Mouse (Mus musculus): ENCODE measurements around the gene Efnb2. TPM values are rescaled to one million over a fixed set of nuclear protein-coding genes. Genes with fewer than 3 reads are reported as not detected.

Gene Efnb2
- polyA plus RNA-seq, 1 experiment from 2014 or later: 14.7 TPM

DNA sequence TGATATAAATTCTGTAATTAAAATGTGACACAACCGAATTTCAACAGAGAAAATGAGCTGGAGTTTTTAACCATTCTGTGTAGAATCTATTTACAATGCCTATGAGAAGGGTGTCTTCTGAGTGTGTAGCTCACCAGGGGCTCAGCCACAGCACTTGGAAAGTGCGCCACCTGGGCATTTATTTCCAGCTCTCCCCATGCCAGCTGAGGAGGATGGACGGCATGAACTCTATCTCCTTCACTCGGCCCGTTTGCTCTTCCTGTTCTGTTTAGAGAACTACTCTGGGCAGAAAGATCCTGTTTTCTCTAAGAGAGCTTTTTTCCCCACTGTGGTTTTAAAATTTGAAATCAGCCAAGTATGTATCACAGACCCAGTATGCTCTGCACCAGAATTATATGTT, 7.7 kb downstream of the Efnb2 start:
- H3K4me3 ChIP-seq (replicated peaks): no peak overlapping the region
- H3K9me3 ChIP-seq (replicated peaks): no peaks in the 10 kb centered on the region
- H3K4me2 ChIP-seq: peak overlapping the region; percentile 72
- no peaks in the 10 kb centered on the region for H3K36me3 ChIP-seq
- no peak overlapping the region for H3K9ac ChIP-seq (replicated peaks)
- no peak overlapping the region for H3K27ac ChIP-seq (replicated peaks)
- 23% methylated on average over 5 of the region's 5 CpGs for WGBS
- no peaks in the 10 kb centered on the region for H3K27me3 ChIP-seq (replicated peaks)
- H3K4me1 ChIP-seq: peaks cover 90% of the 10 kb centered on the region
- ATAC-seq (ENCODE audit: low FRiP score): no peak

DNA sequence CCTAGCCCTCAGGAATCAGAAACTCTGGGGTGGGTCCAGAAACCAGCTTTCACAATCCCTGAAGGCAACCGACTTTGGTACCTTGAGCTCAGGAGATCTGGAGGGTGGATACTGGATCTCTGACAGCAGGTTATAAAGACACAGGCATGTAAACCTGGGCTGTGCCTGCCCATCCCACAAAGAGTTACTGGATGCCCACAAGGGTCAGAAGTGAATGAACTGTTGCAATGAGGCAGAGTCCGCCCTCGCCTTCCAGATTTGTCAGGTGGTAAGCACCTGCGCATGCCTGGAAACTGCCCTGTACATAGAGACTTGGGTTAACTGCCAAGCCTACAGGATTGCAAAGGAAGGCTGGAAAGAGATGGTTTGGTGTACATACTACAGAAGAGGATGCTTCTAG, 8.7 kb downstream of the Efnb2 start:
- no peak for ATAC-seq (ENCODE audit: low FRiP score)
- Histone ChIP-seq H3K36me3 (no peaks in the 10 kb centered on the region), H3K4me3 (replicated peaks) (no peak overlapping the region), H3K4me2 (no peak overlapping the region), H3K4me1 (peaks cover 87% of the 10 kb centered on the region), H3K9me3 (replicated peaks) (no peaks in the 10 kb centered on the region), H3K9ac (replicated peaks) (no peak overlapping the region), H3K27me3 (replicated peaks) (no peaks in the 10 kb centered on the region), H3K27ac (replicated peaks) (no peak overlapping the region)
- WGBS: 93% methylated on average over 4 of the region's 4 CpGs

DNA sequence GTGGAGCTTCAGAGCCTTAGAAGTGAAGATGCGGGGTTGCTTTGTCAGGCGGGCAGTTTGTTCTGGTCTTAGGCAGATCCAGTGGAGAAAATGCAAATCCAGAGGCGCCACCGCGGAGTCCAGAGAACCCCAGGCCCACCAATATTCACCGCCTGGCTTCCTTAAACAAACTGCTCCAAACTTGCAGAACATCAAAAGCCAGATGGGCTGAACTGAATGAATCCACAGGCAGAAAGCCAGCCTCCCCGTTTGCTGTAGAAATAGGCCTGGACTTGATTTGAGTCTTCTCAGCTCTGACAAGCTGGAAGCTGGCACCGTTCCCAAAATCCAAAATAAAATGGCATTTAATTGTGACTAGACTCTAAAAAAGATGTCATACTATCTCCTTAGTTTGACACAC, 11.1 kb downstream of the Efnb2 start:
- Histone ChIP-seq H3K4me3 (replicated peaks) (no peak overlapping the region), H3K4me1 (peaks cover 66% of the 10 kb centered on the region), H3K9ac (replicated peaks) (no peak overlapping the region), H3K36me3 (no peaks in the 10 kb centered on the region), H3K9me3 (replicated peaks) (no peaks in the 10 kb centered on the region), H3K4me2 (no peak overlapping the region), H3K27me3 (replicated peaks) (no peaks in the 10 kb centered on the region), H3K27ac (replicated peaks) (no peak overlapping the region)
- 47% methylated on average over 8 of the region's 8 CpGs for WGBS
- no peak for ATAC-seq (ENCODE audit: low FRiP score)

DNA sequence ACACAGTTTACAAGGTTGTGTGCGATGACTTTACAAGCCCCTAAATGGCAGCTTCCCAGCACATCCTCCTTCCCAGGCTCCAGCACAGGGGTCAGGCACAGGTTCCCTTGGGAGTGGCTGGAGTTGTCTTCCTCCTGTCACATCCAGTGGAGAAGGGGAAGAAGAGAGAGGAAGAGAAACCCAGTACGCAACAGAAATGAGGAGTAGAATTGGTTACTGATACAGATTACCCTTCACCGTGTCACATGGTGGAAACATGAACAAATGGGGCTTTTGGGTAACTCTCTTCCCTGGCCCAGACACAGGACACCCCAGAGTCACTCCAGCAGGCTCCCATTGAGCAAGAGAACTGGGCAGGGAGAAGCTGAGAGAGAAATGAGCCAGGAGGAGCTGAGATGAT, 11.5 kb downstream of the Efnb2 start:
- H3K4me2 ChIP-seq: no peak overlapping the region
- H3K36me3 ChIP-seq: no peaks in the 10 kb centered on the region
- 68% methylated on average over 3 of the region's 3 CpGs for WGBS
- H3K4me3 ChIP-seq (replicated peaks): no peak overlapping the region
- H3K4me1 ChIP-seq: peaks cover 64% of the 10 kb centered on the region
- ATAC-seq (ENCODE audit: low FRiP score): no peak
- H3K27me3 ChIP-seq (replicated peaks): no peaks in the 10 kb centered on the region
- no peak overlapping the region for H3K27ac ChIP-seq (replicated peaks)
- H3K9me3 ChIP-seq (replicated peaks): no peaks in the 10 kb centered on the region
- H3K9ac ChIP-seq (replicated peaks): no peak overlapping the region

DNA sequence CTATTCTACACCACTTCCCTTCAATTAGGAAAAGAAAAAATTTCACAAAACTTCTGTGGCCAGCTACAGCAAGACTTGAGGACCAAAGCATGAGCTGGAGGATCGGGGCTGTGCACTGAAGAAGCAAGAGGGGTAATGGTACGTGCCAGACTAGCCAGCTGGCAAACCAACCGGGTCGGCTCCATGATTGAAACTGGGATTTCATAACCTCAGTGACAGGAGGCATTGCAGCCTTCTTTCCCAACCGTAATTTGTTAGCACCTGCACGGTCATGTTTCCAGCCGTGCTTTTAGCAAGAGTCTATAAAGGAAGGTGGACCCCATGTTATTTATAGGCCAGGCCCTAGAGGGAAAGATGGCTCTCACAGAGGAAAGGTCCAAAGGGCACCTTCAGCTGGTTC, 12.4 kb downstream of the Efnb2 start:
- ATAC-seq (ENCODE audit: low FRiP score): no peak
- no peak overlapping the region for H3K4me2 ChIP-seq
- 56% methylated on average over 7 of the region's 7 CpGs for WGBS
- H3K4me3 ChIP-seq (replicated peaks): no peak overlapping the region
- H3K9me3 ChIP-seq (replicated peaks): no peaks in the 10 kb centered on the region
- no peaks in the 10 kb centered on the region for H3K36me3 ChIP-seq
- H3K4me1 ChIP-seq: peaks cover 57% of the 10 kb centered on the region
- no peaks in the 10 kb centered on the region for H3K27me3 ChIP-seq (replicated peaks)
- no peak overlapping the region for H3K27ac ChIP-seq (replicated peaks)
- no peak overlapping the region for H3K9ac ChIP-seq (replicated peaks)

DNA sequence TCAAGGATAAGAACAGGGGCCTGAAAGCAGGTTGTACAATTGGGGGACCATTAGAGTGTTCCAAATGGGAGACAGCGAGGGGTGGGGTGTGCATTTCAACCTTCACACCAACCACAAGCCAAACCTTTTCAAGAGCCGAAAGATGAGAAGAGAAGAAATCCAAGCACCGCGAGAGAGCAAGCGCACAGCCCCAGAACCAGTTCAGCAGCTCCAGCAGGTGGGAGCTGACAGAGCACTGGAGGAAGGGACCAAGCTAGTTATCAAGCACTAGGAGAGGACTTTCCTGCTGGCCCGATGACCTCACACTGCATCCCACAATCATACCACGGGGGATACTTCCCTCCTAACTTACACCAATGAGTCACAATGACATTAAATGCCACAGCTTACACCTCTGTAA, 13.2 kb downstream of the Efnb2 start:
- Histone ChIP-seq H3K27ac (replicated peaks) (no peak overlapping the region), H3K36me3 (no peaks in the 10 kb centered on the region), H3K4me3 (replicated peaks) (no peak overlapping the region), H3K9ac (replicated peaks) (no peak overlapping the region), H3K9me3 (replicated peaks) (no peaks in the 10 kb centered on the region), H3K27me3 (replicated peaks) (no peaks in the 10 kb centered on the region), H3K4me2 (no peak overlapping the region), H3K4me1 (peaks cover 49% of the 10 kb centered on the region)
- WGBS: 81% methylated on average over 7 of the region's 7 CpGs
- ATAC-seq (ENCODE audit: low FRiP score): no peak

DNA sequence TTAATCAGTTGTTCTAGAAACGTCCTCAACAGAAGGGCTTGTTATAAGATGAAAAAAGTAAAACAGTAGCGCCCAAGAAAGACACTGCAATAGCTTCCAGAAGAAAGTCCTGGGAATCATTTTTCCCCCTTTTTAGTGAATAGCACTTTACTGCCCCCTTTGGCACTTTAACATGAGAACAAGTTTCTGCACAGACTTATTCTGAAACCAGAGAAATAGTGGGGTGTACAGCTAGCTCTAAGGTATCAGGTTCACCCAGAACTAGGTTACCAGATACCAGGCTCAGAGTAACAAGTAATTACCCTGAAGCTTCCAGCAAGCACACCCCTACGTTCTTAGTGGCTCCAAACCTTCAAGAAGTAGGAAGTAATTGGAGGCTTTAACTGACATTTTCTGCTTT, 13.7 kb downstream of the Efnb2 start:
- Histone ChIP-seq H3K9ac (replicated peaks) (no peak overlapping the region), H3K27me3 (replicated peaks) (no peaks in the 10 kb centered on the region), H3K27ac (replicated peaks) (no peak overlapping the region), H3K4me1 (peaks cover 44% of the 10 kb centered on the region), H3K36me3 (no peaks in the 10 kb centered on the region), H3K4me3 (replicated peaks) (no peak overlapping the region), H3K9me3 (replicated peaks) (no peaks in the 10 kb centered on the region), H3K4me2 (no peak overlapping the region)
- WGBS: 69% methylated on average over 3 of the region's 3 CpGs
- no peak for ATAC-seq (ENCODE audit: low FRiP score)

DNA sequence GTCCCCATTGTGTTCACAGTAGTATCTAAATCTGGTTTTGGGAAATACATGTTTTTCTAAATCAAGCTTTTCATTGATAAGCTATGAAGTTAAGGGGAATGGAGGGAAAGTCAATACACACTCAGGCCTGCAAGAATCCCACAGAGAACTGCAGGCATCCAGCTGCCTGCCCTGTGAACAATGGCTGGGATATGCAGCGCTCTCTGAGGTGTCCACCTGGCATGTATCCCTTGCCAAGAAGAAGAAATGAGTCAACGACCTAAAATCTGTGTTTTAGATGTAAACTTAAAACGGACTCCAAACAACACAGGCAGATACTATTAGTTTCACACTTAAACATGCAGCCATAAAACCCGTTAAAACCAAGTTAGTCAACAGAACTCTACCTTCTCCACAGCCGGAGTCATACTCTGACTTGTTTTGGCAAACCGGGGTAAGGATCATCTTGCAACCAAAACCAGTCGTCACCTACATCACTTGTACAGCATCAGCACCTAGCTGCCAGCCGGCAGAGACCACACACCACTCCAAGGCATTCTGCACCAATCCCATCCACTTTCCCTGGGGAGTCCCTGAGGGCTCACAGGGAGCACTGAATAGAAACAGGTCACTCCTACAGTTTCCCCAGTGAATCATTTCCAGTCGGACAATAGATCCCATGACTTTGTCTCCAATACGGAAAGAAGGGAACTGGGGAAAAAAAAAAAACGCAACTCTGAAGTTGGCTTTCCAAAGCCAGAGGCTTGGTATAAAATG, 16.7 kb downstream of the Efnb2 start:
- no peak for ATAC-seq (ENCODE audit: low FRiP score)
- Histone ChIP-seq H3K36me3 (no peaks in the 10 kb centered on the region), H3K9me3 (replicated peaks) (no peaks in the 10 kb centered on the region), H3K9ac (replicated peaks) (no peak overlapping the region), H3K27ac (replicated peaks) (no peak overlapping the region), H3K4me3 (replicated peaks) (no peak overlapping the region), H3K4me2 (no peak overlapping the region), H3K4me1 (peaks cover 28% of the 10 kb centered on the region), H3K27me3 (replicated peaks) (no peaks in the 10 kb centered on the region)
- WGBS: 66% methylated on average over 11 of the region's 11 CpGs

DNA sequence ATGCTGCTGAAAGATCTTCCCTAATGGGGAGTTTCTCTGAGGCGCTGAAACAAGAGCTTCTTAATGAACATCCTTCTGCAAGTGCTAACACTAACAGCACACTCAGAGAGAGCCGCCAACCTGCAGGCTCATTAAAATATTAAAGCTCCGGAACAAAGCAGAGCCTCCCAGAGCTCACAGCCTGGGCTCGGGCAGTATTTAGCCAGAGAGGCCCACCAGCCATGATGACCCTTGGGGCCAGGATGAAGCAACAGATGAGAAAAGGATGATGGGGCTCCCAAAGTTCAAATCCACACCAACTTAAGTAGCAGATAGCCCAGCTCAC, 20.8 kb downstream of the Efnb2 start:
- Histone ChIP-seq H3K4me2 (no peak overlapping the region), H3K9me3 (replicated peaks) (no peaks in the 10 kb centered on the region), H3K9ac (replicated peaks) (no peak overlapping the region), H3K27ac (replicated peaks) (no peak overlapping the region), H3K27me3 (replicated peaks) (no peaks in the 10 kb centered on the region), H3K36me3 (no peaks in the 10 kb centered on the region), H3K4me1 (peaks cover 16% of the 10 kb centered on the region), H3K4me3 (replicated peaks) (no peak overlapping the region)
- WGBS: 8% methylated on average over 4 of the region's 4 CpGs
- no peak for ATAC-seq (ENCODE audit: low FRiP score)

DNA sequence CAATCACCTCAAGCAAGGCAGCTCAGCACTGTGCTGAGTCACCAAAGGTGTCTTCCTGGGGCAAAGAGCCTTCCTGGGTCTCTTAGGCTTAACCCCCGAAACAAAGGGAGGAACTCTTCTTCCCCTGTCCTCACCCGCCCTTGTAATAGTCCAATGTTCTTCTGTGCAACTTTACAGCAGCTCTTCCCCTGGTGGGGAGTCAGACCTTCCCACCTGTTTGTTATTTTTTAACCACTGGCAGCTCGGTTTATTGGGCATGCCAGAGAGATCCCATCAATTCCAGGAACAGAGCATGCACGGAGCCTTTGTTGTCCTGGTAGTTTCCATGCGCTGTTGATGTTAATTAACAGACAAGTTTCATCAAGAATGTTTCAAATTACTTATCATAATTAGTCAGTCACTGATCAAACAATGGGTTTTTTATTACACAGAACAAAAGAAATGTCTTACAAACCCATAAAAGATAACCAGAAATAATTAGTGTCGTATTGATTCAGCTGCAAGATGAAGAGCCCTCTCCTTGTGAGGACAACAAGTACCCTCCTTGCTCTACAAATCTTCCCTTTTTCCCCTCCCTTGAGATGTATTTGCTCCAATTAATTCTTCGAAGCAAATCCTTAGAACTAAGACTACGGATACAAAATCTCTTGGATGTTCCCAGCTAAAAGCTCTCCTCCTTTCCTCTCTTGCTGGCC, 21.3 kb downstream of the Efnb2 start:
- Histone ChIP-seq H3K4me3 (replicated peaks) (no peak overlapping the region), H3K36me3 (no peaks in the 10 kb centered on the region), H3K4me1 (peaks cover 17% of the 10 kb centered on the region), H3K27me3 (replicated peaks) (no peaks in the 10 kb centered on the region), H3K9me3 (replicated peaks) (no peaks in the 10 kb centered on the region), H3K9ac (replicated peaks) (no peak overlapping the region), H3K27ac (replicated peaks) (no peak overlapping the region), H3K4me2 (no peak overlapping the region)
- 22% methylated on average over 8 of the region's 8 CpGs for WGBS
- no peak for ATAC-seq (ENCODE audit: low FRiP score)

DNA sequence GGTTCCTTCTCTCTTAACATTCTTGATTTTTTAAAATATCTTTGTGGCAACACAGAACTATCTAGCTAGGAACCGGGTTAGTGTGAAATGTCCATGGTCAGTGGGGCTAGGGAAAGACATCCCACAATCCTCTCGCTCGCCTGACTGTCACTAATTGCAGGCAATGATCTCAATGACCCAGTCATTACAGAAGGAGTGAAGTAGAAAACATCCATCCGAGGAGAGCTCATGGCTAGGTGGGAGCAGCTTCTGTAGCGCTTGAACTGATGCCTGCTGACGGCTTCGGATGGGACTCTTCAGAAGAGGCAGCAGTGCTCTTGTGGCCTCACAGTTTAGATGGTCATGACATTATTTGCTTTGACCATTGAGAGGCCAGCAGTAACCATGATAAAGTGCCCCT, 29.6 kb downstream of the Efnb2 start:
- Histone ChIP-seq H3K9me3 (replicated peaks) (no peaks in the 10 kb centered on the region), H3K27ac (replicated peaks) (no peak overlapping the region), H3K27me3 (replicated peaks) (no peaks in the 10 kb centered on the region), H3K36me3 (0 out of 2 replicates have a peak, but pooled peaks cover 3% of the 10 kb centered on the region), H3K4me2 (no peak overlapping the region), H3K4me1 (peaks cover 18% of the 10 kb centered on the region), H3K9ac (replicated peaks) (no peak overlapping the region), H3K4me3 (replicated peaks) (no peak overlapping the region)
- ATAC-seq (ENCODE audit: low FRiP score): no peak
- WGBS: 56% methylated on average over 7 of the region's 7 CpGs

DNA sequence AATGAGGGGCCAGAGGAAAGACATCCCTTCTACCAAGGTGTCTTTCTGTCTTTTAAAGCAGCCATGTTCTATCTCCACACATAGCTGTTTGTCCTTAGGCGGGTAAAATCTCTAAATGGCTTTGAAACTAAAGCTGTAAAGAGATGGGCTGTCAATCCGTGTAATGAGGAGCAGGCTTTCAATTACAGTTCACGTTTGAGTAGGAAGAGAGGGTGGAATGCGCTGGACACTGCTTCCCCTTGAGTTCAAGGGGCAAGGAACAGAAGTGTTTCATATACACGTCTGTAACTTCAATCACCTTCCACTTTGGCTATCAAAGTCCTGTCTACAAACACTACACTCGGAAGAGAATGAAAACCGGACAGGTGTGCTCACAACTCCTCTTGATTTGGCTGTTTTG, 37.0 kb downstream of the Efnb2 start:
- Histone ChIP-seq H3K4me3 (replicated peaks) (no peak overlapping the region), H3K27me3 (replicated peaks) (no peaks in the 10 kb centered on the region), H3K36me3 (peaks cover 24% of the 10 kb centered on the region), H3K9ac (replicated peaks) (no peak overlapping the region), H3K4me2 (no peak overlapping the region), H3K4me1 (peaks cover 27% of the 10 kb centered on the region), H3K9me3 (replicated peaks) (no peaks in the 10 kb centered on the region), H3K27ac (replicated peaks) (no peak overlapping the region)
- no peak for ATAC-seq (ENCODE audit: low FRiP score)
- WGBS: 64% methylated on average over 7 of the region's 7 CpGs

Measured in neural tube, embryonic 15.5 days (tissue).